Mouse (Mus musculus) small intestine, adult 2 months (tissue): Measurements from ENCODE around the gene Sobp.

Source experiments
- CTCF ChIP-seq: fragments of 200-500 bp; IDR thresholded peaks from 2 replicates; pipeline ENCODE4 v1.5.1; 2012; ENCODE audit warnings: low read depth, mild to moderate bottlenecking, control low read depth, inconsistent platforms, low read length, moderate library complexity, mixed read lengths; ENCODE audit not compliant: insufficient replicate concordance, insufficient read length; ENCODE audit errors: extremely low read depth
- POLR2A ChIP-seq: fragments of 200-500 bp; IDR thresholded peaks from 2 replicates; pipeline ENCODE4 v1.6.1; 2012; ENCODE audit warnings: low read depth, mild to moderate bottlenecking, control low read depth, inconsistent platforms, low read length, moderate library complexity

DNA sequence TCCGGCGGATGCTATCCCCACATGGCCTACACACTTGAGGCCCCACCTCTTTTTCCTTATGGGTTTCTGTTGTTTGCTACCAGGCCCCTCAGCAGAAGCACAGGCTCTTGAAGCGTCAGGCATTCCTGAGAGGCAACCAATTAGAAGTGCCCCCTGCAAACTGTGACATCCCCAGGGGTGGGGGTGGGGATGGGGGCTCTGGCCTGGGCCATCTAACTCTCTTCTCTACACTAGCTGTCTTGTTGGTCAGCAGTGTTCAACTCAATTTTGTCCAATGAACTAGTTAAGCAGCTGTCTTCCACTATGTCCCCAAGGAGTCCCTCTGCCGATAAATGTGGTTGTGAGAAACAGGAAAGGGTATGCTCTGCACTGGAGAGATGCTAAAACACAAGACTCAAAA, 169.3 kb downstream of the Sobp start:
- no peak for TF ChIP-seq POLR2A
- no peak for TF ChIP-seq CTCF
